Mouse (Mus musculus): ENCODE measurements at regions not wholly inside any gene's neighbourhood (a gene's known extent, or its start where the extent isn't known, plus 50 kb on each side); places are given as distances from the start of the nearest gene placed in this dataset.

DNA sequence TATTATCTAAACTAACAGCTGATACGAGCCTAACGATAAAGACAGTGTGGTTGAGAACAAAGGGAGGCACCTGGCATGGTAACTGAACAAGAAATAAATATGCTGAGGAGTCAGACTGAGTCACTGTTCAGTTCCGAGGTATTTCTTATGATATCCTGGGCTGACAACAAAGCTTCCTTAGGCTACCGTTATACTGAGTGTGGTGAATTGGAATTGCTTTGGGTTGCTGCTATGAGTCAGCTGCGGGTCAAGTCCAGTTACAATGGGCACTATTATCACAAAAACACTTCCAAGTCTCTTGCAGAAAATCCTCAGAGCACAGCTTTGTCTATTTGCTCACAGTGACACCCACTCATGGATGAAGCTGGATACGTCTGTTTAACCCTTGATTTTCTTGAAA lies 199.5 kb upstream of the Tenm3 start:
- Histone ChIP-seq H3K27ac (no peak overlapping the region), H3K9ac (no peak overlapping the region), H3K4me1 (no peaks in the 10 kb centered on the region), H3K9me3 (no peaks in the 10 kb centered on the region), H3K27me3 (no peaks in the 10 kb centered on the region), H3K36me3 (replicated peaks) (no peaks in the 10 kb centered on the region), H3K4me3 (replicated peaks) (no peak overlapping the region), H3K4me2 (no peak overlapping the region)
- ATAC-seq (ENCODE audit: low FRiP score): no peak
- WGBS: 65% methylated on average over 6 of the region's 6 CpGs

DNA sequence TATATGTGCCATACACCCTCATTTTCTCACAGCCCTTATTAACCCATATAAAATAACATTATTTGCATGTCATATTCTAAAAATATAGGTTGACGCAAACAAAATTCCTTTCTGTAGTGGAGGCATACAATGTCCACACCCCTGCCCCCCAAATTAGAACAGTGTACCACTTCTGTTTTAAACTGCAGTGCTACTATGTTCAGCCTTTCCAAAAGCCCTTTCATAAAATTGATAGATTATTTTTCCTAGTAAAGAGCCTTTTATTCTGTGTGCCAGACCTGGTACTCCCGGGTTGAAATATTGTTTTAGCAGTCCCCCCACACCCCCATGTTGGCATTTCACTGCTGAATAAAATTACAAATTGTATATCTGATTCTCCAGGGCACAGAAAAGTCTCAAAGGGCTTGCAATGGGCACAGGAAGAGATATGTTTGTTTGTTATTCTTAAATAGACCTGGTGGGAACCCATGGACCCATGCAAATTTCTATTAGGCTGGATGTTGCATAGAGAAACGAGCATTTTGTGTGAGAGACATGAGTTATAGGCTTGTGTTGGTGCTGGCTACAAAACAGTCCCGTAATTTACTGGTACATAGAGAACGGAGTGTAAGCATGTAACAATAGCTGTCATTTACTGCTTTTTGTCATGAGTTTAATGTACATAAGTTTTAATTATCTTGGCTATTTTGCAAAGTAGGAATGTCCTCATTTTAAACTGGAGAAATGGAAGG lies 192.4 kb upstream of the Tenm3 start:
- no peak for ATAC-seq (ENCODE audit: low FRiP score)
- Histone ChIP-seq H3K27me3 (peaks cover 9% of the 10 kb centered on the region; the same call in 1 of the 2 replicates), H3K4me1 (no peaks in the 10 kb centered on the region), H3K9me3 (0 out of 2 replicates have a peak, but pooled peaks cover 3% of the 10 kb centered on the region), H3K27ac (no peak overlapping the region), H3K4me2 (no peak overlapping the region), H3K36me3 (replicated peaks) (no peaks in the 10 kb centered on the region), H3K4me3 (replicated peaks) (no peak overlapping the region), H3K9ac (no peak overlapping the region)
- 81% methylated on average over 5 of the region's 5 CpGs for WGBS

- no peaks in the 10 kb centered on the region for H3K4me1 ChIP-seq
- no peak overlapping the region for H3K9ac ChIP-seq
- 31% methylated on average over 8 of the region's 8 CpGs for WGBS
- peaks cover 9% of the 10 kb centered on the region; the same call in 1 of the 2 replicates for H3K27me3 ChIP-seq
- no peak overlapping the region for H3K27ac ChIP-seq
- H3K4me3 ChIP-seq (replicated peaks): no peak overlapping the region
- no peak overlapping the region for H3K4me2 ChIP-seq
- 0 out of 2 replicates have a peak, but pooled peaks cover 3% of the 10 kb centered on the region for H3K9me3 ChIP-seq
- H3K36me3 ChIP-seq (replicated peaks): no peaks in the 10 kb centered on the region
- peak; percentile 41; the same call in 1 of the 2 replicates for ATAC-seq (ENCODE audit: low FRiP score)
Measured at GRCm38 (mm10) chr8:49035519-49035918, 191.8 kb upstream of the Tenm3 start.

- H3K4me3 ChIP-seq (replicated peaks): no peak overlapping the region
- H3K9me3 ChIP-seq: no peaks in the 10 kb centered on the region
- no peak overlapping the region for H3K4me2 ChIP-seq
- no peak overlapping the region for H3K27ac ChIP-seq
- no peaks in the 10 kb centered on the region for H3K36me3 ChIP-seq (replicated peaks)
- WGBS: 36% methylated on average over 5 of the region's 5 CpGs
- 0 out of 2 replicates have a peak, but pooled peaks cover 3% of the 10 kb centered on the region for H3K4me1 ChIP-seq
- ATAC-seq (ENCODE audit: low FRiP score): no peak
- peaks cover 6% of the 10 kb centered on the region; the same call in 1 of the 2 replicates for H3K27me3 ChIP-seq
- H3K9ac ChIP-seq: no peak overlapping the region
Measured at GRCm38 (mm10) chr8:49030255-49030654, 186.5 kb upstream of the Tenm3 start.

DNA sequence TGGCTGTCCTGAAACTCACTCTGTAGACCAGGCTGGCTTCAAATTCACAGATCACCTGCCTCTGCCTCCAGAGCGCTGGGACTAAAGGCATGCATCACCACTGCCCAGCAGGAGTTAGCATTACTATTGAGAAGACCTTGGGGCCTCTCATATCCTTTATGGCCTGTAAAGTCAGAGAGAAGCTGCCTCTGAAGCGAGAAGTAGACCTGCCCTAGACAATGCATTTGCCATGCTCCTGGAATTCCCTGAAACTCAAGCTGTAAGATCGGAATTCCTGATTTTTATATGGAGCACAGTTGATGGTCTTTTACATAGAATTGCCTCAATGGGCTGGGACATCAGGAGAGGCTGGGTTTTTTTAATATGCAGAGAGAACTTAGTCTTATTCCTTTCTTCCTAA lies 174.0 kb upstream of the Tenm3 start:
- no peak overlapping the region for H3K4me3 ChIP-seq (replicated peaks)
- ATAC-seq (ENCODE audit: low FRiP score): no peak
- H3K27ac ChIP-seq: no peak overlapping the region
- H3K4me2 ChIP-seq: no peak overlapping the region
- no peaks in the 10 kb centered on the region for H3K4me1 ChIP-seq
- WGBS: 81% methylated on average over 3 of the region's 3 CpGs
- no peaks in the 10 kb centered on the region for H3K9me3 ChIP-seq
- no peaks in the 10 kb centered on the region for H3K36me3 ChIP-seq (replicated peaks)
- no peak overlapping the region for H3K9ac ChIP-seq
- 0 out of 2 replicates have a peak, but pooled peaks cover 4% of the 10 kb centered on the region for H3K27me3 ChIP-seq

DNA sequence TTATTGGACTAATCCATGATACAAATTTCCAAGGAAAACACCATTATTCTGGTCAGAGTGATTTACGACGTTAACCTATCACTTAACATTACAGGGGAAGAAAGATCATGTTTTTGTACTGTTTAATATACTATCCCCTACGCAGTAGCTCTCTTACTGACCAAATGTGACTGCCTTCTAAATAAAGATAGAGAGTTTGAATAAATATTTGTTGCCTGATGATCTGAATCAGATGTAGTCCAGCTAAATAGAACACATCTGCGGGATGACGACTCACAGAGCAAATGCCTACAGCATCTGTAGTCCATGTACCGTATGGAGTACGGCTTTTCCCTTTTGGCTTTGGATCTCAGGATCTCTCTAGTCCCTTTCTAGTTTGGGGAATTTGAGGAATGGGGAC lies 171.9 kb upstream of the Tenm3 start:
- WGBS: 94% methylated on average over 7 of the region's 7 CpGs

GRCm38 (mm10) chr8:49015200-49015599 lies 171.4 kb upstream of the Tenm3 start:
- Histone ChIP-seq H3K36me3 (replicated peaks) (no peaks in the 10 kb centered on the region), H3K27me3 (0 out of 2 replicates have a peak, but pooled peaks cover 4% of the 10 kb centered on the region), H3K9ac (no peak overlapping the region), H3K4me1 (no peaks in the 10 kb centered on the region), H3K4me3 (replicated peaks) (no peak overlapping the region), H3K27ac (no peak overlapping the region), H3K9me3 (no peaks in the 10 kb centered on the region), H3K4me2 (no peak overlapping the region)
- no peak for ATAC-seq (ENCODE audit: low FRiP score)
- WGBS: 64% methylated on average over 8 of the region's 8 CpGs

More for the DNA sequence above, 171.9 kb upstream of the Tenm3 start:
- Histone ChIP-seq H3K9me3 (no peaks in the 10 kb centered on the region), H3K4me3 (replicated peaks) (no peak overlapping the region), H3K27ac (no peak overlapping the region), H3K9ac (no peak overlapping the region), H3K36me3 (replicated peaks) (no peaks in the 10 kb centered on the region), H3K27me3 (0 out of 2 replicates have a peak, but pooled peaks cover 4% of the 10 kb centered on the region), H3K4me2 (no peak overlapping the region), H3K4me1 (no peaks in the 10 kb centered on the region)
- ATAC-seq (ENCODE audit: low FRiP score): no peak

DNA sequence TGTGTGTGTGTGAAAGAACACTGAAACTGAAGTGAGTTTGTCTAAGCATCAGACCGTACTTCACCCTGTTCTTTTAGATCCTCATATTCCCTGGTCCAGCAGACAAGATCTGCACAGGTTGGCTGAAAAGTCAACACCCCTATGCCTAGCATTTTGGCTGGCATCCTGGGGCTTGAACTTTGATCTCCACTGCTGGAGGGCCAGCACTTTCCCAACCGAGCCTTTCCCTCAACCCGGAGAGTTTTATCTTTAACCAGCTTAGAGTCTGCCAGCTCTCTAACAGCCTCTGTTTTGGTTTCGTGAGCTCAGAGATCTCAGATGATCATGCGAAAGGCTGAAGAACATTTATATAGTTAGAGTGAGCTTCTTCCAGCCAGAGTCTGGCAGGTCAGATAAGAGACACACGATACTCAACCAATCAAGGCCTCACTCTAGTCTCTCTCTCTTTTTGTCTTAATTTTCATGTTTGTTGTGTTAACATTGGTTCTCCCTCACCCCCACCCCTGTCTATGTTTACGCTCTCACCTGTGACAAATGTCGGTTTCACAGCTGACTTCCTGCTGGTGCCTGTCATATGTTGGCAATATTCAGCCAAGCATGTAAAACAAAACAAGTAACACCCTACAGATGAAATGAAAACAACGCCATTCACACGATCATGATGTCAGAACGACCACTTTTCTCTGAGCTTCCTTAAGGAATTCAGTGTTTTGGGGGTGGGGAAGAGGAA lies 162.7 kb upstream of the Tenm3 start:
- Histone ChIP-seq H3K9ac (no peak overlapping the region), H3K9me3 (no peaks in the 10 kb centered on the region), H3K4me2 (no peak overlapping the region), H3K36me3 (replicated peaks) (no peaks in the 10 kb centered on the region), H3K27ac (no peak overlapping the region), H3K27me3 (no peaks in the 10 kb centered on the region; the same call in 1 of the 2 replicates), H3K4me1 (no peaks in the 10 kb centered on the region), H3K4me3 (replicated peaks) (no peak overlapping the region)
- 81% methylated on average over 11 of the region's 11 CpGs for WGBS
- ATAC-seq (ENCODE audit: low FRiP score): no peak

DNA sequence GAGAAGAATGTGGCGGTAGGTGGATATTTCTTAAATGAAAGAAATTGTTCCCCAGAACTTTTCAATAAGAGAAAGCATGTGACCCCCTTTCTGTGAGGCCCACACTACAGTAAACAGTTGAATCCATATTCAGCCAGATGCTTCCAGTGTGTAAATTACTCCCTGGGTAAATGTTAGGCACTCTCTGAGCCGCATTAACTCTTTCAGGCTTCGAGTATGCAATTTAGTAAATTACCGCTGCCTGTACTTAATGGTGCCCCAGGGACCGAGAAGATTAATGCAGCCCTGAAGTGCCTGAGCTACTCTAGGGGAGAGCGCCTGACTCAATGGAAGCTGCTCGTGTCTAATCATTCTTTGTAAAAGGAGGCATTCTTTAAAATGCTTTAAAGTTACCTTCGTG lies 137.9 kb upstream of the Tenm3 start:
- H3K4me1 ChIP-seq: 0 out of 2 replicates have a peak, but pooled peaks cover 5% of the 10 kb centered on the region
- 35% methylated on average over 8 of the region's 8 CpGs for WGBS
- no peaks in the 10 kb centered on the region for H3K27me3 ChIP-seq
- no peaks in the 10 kb centered on the region for H3K36me3 ChIP-seq (replicated peaks)
- no peaks in the 10 kb centered on the region for H3K9me3 ChIP-seq
- peak; percentile 64; the same call in 1 of the 2 replicates for ATAC-seq (ENCODE audit: low FRiP score)
- no peak overlapping the region for H3K4me2 ChIP-seq
- no peak overlapping the region for H3K9ac ChIP-seq
- H3K4me3 ChIP-seq (replicated peaks): no peak overlapping the region
- H3K27ac ChIP-seq: 0 out of 2 replicates have a peak overlapping the region, but pooled peaks have one; percentile 3

DNA sequence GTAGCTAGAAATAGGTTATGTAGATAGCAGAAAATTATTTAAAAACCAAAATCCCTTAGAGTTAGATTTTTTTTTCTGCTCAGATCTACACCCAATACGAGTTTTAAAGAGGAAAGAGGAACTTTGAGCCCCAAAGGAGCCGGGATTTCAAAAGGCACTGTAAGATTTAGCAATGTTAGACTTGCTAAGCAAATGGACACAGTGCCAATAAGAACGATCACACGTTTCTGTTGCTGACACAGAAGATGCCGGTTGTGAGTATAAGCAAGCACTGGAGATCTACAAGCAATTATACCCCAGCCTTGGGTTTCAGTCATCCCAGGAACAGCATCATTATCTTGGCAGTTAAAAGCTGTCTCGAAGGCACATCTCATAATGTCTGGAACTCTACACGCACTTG lies 137.0 kb upstream of the Tenm3 start:
- no peak for ATAC-seq (ENCODE audit: low FRiP score)
- H3K27me3 ChIP-seq: no peaks in the 10 kb centered on the region
- H3K27ac ChIP-seq: no peak overlapping the region
- no peak overlapping the region for H3K9ac ChIP-seq
- H3K4me3 ChIP-seq (replicated peaks): no peak overlapping the region
- H3K4me2 ChIP-seq: no peak overlapping the region
- no peaks in the 10 kb centered on the region for H3K36me3 ChIP-seq (replicated peaks)
- 82% methylated on average over 7 of the region's 7 CpGs for WGBS
- no peaks in the 10 kb centered on the region for H3K9me3 ChIP-seq
- H3K4me1 ChIP-seq: 0 out of 2 replicates have a peak, but pooled peaks cover 5% of the 10 kb centered on the region

DNA sequence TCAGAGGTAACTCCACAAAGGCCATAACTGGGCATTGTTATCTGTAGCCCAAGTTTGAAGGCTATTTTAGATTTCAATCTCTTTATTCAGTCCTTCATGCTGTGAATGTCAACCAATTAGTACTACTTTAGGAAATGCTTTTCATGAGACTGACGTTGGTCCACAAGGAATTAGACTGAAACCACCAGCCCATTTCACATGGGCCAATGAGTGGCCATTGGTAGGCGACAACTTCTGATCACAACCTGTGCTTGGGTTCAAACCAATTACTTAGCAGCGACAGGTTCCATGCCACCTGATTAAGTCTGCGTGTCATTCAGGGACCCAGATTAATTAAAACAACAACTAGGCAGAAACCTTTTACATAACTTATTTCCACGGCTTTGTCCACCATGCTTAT lies 126.9 kb upstream of the Tenm3 start:
- H3K36me3 ChIP-seq (replicated peaks): no peaks in the 10 kb centered on the region
- H3K4me3 ChIP-seq (replicated peaks): no peak overlapping the region
- 0 out of 2 replicates have a peak, but pooled peaks have one; percentile 51 for ATAC-seq (ENCODE audit: low FRiP score)
- H3K4me1 ChIP-seq: peaks cover 13% of the 10 kb centered on the region; the same call in 1 of the 2 replicates
- H3K27me3 ChIP-seq: peaks cover 26% of the 10 kb centered on the region
- H3K27ac ChIP-seq: no peak overlapping the region
- no peaks in the 10 kb centered on the region for H3K9me3 ChIP-seq
- WGBS: 20% methylated on average over 5 of the region's 5 CpGs
- H3K4me2 ChIP-seq: no peak overlapping the region
- H3K9ac ChIP-seq: no peak overlapping the region

DNA sequence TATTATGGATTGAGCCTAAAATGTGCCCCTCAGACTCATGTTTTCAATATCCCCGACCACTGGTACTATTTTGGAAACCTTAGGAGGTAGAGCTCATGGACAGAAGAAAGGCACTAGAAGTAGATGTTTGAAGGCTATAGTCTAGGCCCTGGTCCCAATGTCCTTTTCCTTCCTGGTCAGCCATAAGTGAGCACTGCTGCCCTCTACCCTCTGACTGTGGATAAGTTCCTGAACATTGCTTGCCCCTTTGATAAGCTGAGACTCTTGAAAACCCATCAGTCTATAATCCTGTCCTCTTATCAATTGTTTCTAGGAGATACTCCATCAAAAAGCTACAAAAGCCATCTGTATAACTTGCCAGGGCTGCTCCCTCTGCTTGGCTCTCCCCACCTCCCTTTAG lies 121.2 kb upstream of the Tenm3 start:
- no peaks in the 10 kb centered on the region for H3K4me1 ChIP-seq
- no peak overlapping the region for H3K4me2 ChIP-seq
- no peaks in the 10 kb centered on the region for H3K9me3 ChIP-seq
- H3K36me3 ChIP-seq (replicated peaks): no peaks in the 10 kb centered on the region
- H3K9ac ChIP-seq: no peak overlapping the region
- peaks cover 7% of the 10 kb centered on the region; the same call in 1 of the 2 replicates for H3K27me3 ChIP-seq
- H3K4me3 ChIP-seq (replicated peaks): no peak overlapping the region
- H3K27ac ChIP-seq: no peak overlapping the region
- 80% methylated on average over 1 of the region's 1 CpGs for WGBS
- ATAC-seq (ENCODE audit: low FRiP score): no peak
